9 mouse cellular contexts compared by ENCODE assay signal in the genomic region with DNA sequence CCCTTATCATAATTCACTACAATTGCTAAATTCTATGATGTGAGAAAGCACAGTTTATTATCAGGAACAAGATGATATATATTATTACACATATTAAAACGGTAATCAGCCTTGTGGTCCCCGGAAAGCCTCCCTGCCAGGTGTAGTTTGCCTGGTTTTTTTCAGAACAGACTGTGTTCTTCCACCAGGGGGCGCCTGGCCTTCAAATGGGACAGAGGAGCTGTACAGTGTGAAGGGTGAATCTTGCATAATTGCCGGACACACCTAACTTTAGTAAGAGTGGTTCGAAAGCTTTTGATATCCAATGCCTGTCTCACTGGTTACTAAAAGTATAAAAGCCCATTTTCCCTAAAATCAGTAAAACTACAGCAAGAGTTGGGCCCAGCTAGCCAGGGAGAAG. TPM values are rescaled to one million over a fixed set of nuclear protein-coding genes. Genes with fewer than 3 reads are reported as not detected.
DNase-seq lines count a peak whose midpoint lies in the region; ATAC-seq lines count a peak whose summit lies in the region.
"Had no signal": no experiment of that assay in that cellular context is flagged by ENCODE, and none has a peak within 500 bp of the region (broad histone marks: within the 10 kb centered on the region; RNA-seq: fewer than 3 reads in every experiment).

No protein-coding gene starts in this region.

- intact Hi-C loops in left cerebral cortex, postnatal 36 days (cut with DNase I): loop anchor here (2.0 kb wide), 1 partner anchor 79 kb away; a partner anchor contains a TSS

- no peaks in the 10 kb centered on the region for H3K36me3 ChIP-seq in forebrain, embryonic 12.5 days (replicated peaks)
- no peaks in the 10 kb centered on the region for H3K36me3 ChIP-seq in liver, embryonic 11.5 days (ENCODE audit: control insufficient read depth, insufficient read depth, low read length)
- H3K36me3 ChIP-seq: embryonic facial prominence, embryonic 12.5 days had no signal

- WGBS in forebrain, embryonic 12.5 days: 42% methylated on average over 5 of the region's 5 CpGs
- WGBS in liver, embryonic 11.5 days: 30% methylated on average over 5 of the region's 5 CpGs

- DNase-seq in left cerebral cortex, adult 18-20 months (ENCODE audit: low spot score in 2 of 2): peak; percentile 61 to 76
- DNase-seq in left cerebral cortex, postnatal 36 days (ENCODE audit: low spot score in 2 of 2): no peak
- peak; percentile 43 for DNase-seq in c-Kit-negative CD71-positive TER-119-positive erythroid progenitor cells, embryonic 14.5 days (ENCODE audit: low read depth, low spot score)
- peak; percentile 67 for DNase-seq in liver, embryonic 11.5 days (ENCODE audit: low spot score)
- DNase-seq in natural killer cell, adult 2 months (ENCODE audit: low spot score in 2 of 2): peak; percentile 75 to 81
- peak; percentile 27 to 40 for DNase-seq in thymus, adult 18-20 months

- H3K4me2 ChIP-seq in forebrain, embryonic 12.5 days: no peak overlapping the region
- no peak overlapping the region for H3K4me2 ChIP-seq in liver, embryonic 11.5 days
- H3K4me2 ChIP-seq: embryonic facial prominence, embryonic 12.5 days had no signal

- H3K27me3 ChIP-seq in forebrain, embryonic 12.5 days: no peaks in the 10 kb centered on the region
- H3K27me3 ChIP-seq in liver, embryonic 11.5 days (replicated peaks; ENCODE audit: control insufficient read depth, insufficient read depth, low read length): no peaks in the 10 kb centered on the region
- H3K27me3 ChIP-seq: embryonic facial prominence, embryonic 12.5 days had no signal

- no peak overlapping the region for H3K4me3 ChIP-seq in forebrain, embryonic 12.5 days (replicated peaks)
- H3K4me3 ChIP-seq in liver, embryonic 11.5 days (ENCODE audit: low read depth, low read length): no peak overlapping the region
- H3K4me3 ChIP-seq: embryonic facial prominence, embryonic 12.5 days had no signal

- no peak overlapping the region for H3K9ac ChIP-seq in forebrain, embryonic 12.5 days
- H3K9ac ChIP-seq in liver, embryonic 11.5 days (ENCODE audit: low read depth, low read length): no peak overlapping the region
- H3K9ac ChIP-seq: embryonic facial prominence, embryonic 12.5 days had no signal

- H3K9me3 ChIP-seq in forebrain, embryonic 12.5 days: no peaks in the 10 kb centered on the region
- H3K9me3 ChIP-seq in liver, embryonic 11.5 days (ENCODE audit: control insufficient read depth, low read length): no peaks in the 10 kb centered on the region
- H3K9me3 ChIP-seq: embryonic facial prominence, embryonic 12.5 days had no signal

- no peaks in the 10 kb centered on the region for H3K4me1 ChIP-seq in forebrain, embryonic 12.5 days
- no peaks in the 10 kb centered on the region for H3K4me1 ChIP-seq in liver, embryonic 11.5 days (replicated peaks; ENCODE audit: control insufficient read depth, insufficient read depth, low read length)
- H3K4me1 ChIP-seq: embryonic facial prominence, embryonic 12.5 days had no signal

- no peak overlapping the region for H3K27ac ChIP-seq in forebrain, embryonic 12.5 days
- no peak overlapping the region for H3K27ac ChIP-seq in liver, embryonic 11.5 days (ENCODE audit: low read depth, low read length)
- H3K27ac ChIP-seq: embryonic facial prominence, embryonic 12.5 days had no signal

- ATAC-seq in forebrain, embryonic 12.5 days (ENCODE audit: low FRiP score): 0 out of 2 replicates have a peak, but pooled peaks have one; percentile 53
- peak; percentile 73 for ATAC-seq in inflammation-experienced regulatory T-cells, adult 6 months
- peak; percentile 69 for ATAC-seq in liver, embryonic 11.5 days (replicated peaks; ENCODE audit: low FRiP score)

RNA-seq across cellular contexts. Expression of a gene that starts 14.1 kb away (rescaled TPM):
- total RNA-seq in left cerebral cortex, adult 18-20 months (2021): not detected
- not detected for total RNA-seq in left cerebral cortex, postnatal 36 days (2021)
- polyA plus RNA-seq in forebrain, embryonic 12.5 days (2016; fragmentation: Nextera tagmentation; extraction: Ambion mirVana): not detected in 2 replicates
- not detected for polyA plus RNA-seq in inflammation-experienced regulatory T-cells, adult 6 months (2017; shearing (Covaris generic))
- not detected in 2 replicates for polyA plus RNA-seq in liver, embryonic 11.5 days (2014; fragmentation: Nextera tagmentation; extraction: Ambion mirVana)
- polyA plus RNA-seq: embryonic facial prominence, embryonic 12.5 days had no signal

RNA-seq across cellular contexts. Expression of a gene that starts 48.1 kb away (rescaled TPM):
- 10 to 100 TPM; 58.7 to 70.7 TPM for total RNA-seq in left cerebral cortex, adult 18-20 months (2021)
- total RNA-seq in left cerebral cortex, postnatal 36 days (2021): 10 to 100 TPM; 67.8 to 74.3 TPM
- polyA plus RNA-seq in forebrain, embryonic 12.5 days (2016; fragmentation: Nextera tagmentation; extraction: Ambion mirVana): 167 and 177 TPM in 2 replicates
- polyA plus RNA-seq in inflammation-experienced regulatory T-cells, adult 6 months (2017; shearing (Covaris generic)): 10 to 100 TPM; 34.8 to 50.4 (median 39.5) TPM
- 61.0 and 64.4 TPM in 2 replicates for polyA plus RNA-seq in liver, embryonic 11.5 days (2014; fragmentation: Nextera tagmentation; extraction: Ambion mirVana)

RNA-seq across cellular contexts. Expression of a gene that starts 55.6 kb away (rescaled TPM):
- 100 to 1,000 TPM; 161 to 167 TPM for total RNA-seq in left cerebral cortex, adult 18-20 months (2021)
- 100 to 1,000 TPM; 149 to 158 TPM for total RNA-seq in left cerebral cortex, postnatal 36 days (2021)
- polyA plus RNA-seq in forebrain, embryonic 12.5 days (2016; fragmentation: Nextera tagmentation; extraction: Ambion mirVana): 32.6 and 35.5 TPM in 2 replicates
- 10 to 100 TPM in 1 of 3 experiments, 1 to 10 TPM in 2; 6.8 to 10.1 (median 8.8) TPM for polyA plus RNA-seq in inflammation-experienced regulatory T-cells, adult 6 months (2017; shearing (Covaris generic))
- polyA plus RNA-seq in liver, embryonic 11.5 days (2014; fragmentation: Nextera tagmentation; extraction: Ambion mirVana): 8.6 and 9.2 TPM in 2 replicates

Comparison
In these comparisons a context has a peak if more than half of its experiments do, and no peak if none do; other contexts are left out.
1. DNase-seq: peak in left cerebral cortex, adult 18-20 months (2 of 2), c-Kit-negative CD71-positive TER-119-positive erythroid progenitor cells, embryonic 14.5 days (single experiment), liver, embryonic 11.5 days (single experiment), natural killer cell, adult 2 months (2 of 2) and thymus, adult 18-20 months (2 of 2); none in left cerebral cortex, postnatal 36 days (0 of 2).
2. Peak in every context shown above with its lines, with median percentiles within 50 percentile points of each other: ATAC-seq.